Mouse (Mus musculus): ENCODE measurements around the gene Dync1h1. TPM values are rescaled to one million over a fixed set of nuclear protein-coding genes. Genes with fewer than 3 reads are reported as not detected.
A peak's percentile ranks its signal among the peaks of the same experiment; 100 is the strongest.
"Not testable (repeated sequence)": the region's sequence is repeated elsewhere in the genome, so short reads cannot be mapped to it uniquely, and the experiment has no call there.

Dync1h1 gene
- polyA plus RNA-seq, 1 experiment from 2014 or later, result 88.0 TPM

DNA sequence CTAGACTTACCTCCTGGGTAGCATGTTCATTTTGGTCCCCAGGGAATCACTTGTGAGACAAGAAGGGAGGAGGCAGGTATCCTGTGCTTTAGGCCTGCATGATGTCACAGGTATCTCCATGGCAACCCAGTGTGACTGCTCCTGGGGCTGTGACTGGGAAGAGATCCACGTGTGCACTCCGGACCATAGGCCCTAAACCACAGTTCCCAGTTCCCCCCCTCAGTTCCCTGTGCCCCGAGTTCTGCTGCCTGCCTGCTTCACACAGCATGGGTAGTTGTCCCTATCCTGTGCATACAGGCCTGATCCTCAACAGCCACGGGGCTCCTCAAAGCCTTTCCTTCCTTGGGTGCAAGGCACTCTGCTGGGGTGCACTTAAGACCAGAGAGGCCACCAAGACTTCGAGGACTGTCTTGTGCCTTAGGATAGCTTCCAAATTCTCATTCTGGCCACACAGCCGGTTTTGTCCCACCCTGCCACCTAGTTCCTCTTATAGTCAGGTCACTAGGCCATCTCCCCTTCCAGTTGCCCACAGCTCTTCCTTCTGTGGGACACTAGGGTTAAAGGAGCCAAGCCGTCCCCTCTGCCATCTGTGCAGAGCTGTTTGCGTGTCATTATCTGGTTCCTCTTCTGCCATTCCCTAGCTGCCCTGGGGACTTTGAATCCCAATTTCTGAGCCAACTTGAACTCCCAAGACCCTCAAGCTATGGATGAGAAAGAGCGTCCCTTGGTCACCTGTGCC, 81.5 kb downstream of the Dync1h1 start, which contains the start of gene 1700001K19Rik:
1700001K19Rik (minus strand) TSS at position 59 of the 739 bp plus-strand sequence.
- no peaks in the 10 kb centered on the region for H3K27me3 ChIP-seq (ENCODE audit: control insufficient read depth, insufficient read depth, low read depth, low read length)
- H3K27ac ChIP-seq (ENCODE audit: low read length), result no peak within 1 kb of the TSS
- H3K4me1 ChIP-seq (ENCODE audit: control insufficient read depth, insufficient read depth, low read length), result no peaks in the 10 kb centered on the region
- H3K9me3 ChIP-seq (replicated peaks; ENCODE audit: control insufficient read depth, low read length, poor library complexity, severe bottlenecking), result no peaks in the 10 kb centered on the region
- H3K4me3 ChIP-seq (ENCODE audit: low read depth, low read length), result no peak within 1 kb of the TSS
- WGBS, result 77% methylated on average over 9 of the region's 9 CpGs
- no peak for ATAC-seq
- no peaks in the 10 kb centered on the region for H3K36me3 ChIP-seq (ENCODE audit: control insufficient read depth, insufficient read depth, low read length)
- H3K4me2 ChIP-seq (ENCODE audit: low read length), result no peak within 1 kb of the TSS
- H3K9ac ChIP-seq (ENCODE audit: low read depth, low read length), result no peak within 1 kb of the TSS

- H3K9me3 ChIP-seq (replicated peaks; ENCODE audit: control insufficient read depth, low read length, poor library complexity, severe bottlenecking), result no peaks in the 10 kb centered on the region
- H3K27ac ChIP-seq (ENCODE audit: low read length), result no peak overlapping the region
- H3K4me2 ChIP-seq (ENCODE audit: low read length), result no peak overlapping the region
- ATAC-seq, result no peak
- no peak overlapping the region for H3K4me3 ChIP-seq (ENCODE audit: low read depth, low read length)
- H3K9ac ChIP-seq (ENCODE audit: low read depth, low read length), result no peak overlapping the region
- no CpG with 5 or more reads among the region's 1 CpGs for WGBS
- H3K36me3 ChIP-seq (ENCODE audit: control insufficient read depth, insufficient read depth, low read length), result no peaks in the 10 kb centered on the region
- no peaks in the 10 kb centered on the region for H3K4me1 ChIP-seq (ENCODE audit: control insufficient read depth, insufficient read depth, low read length)
- H3K27me3 ChIP-seq (ENCODE audit: control insufficient read depth, insufficient read depth, low read depth, low read length), result no peaks in the 10 kb centered on the region
Measured at GRCm38 (mm10) chr12:110683580-110683979, 82.3 kb downstream of the Dync1h1 start.

DNA sequence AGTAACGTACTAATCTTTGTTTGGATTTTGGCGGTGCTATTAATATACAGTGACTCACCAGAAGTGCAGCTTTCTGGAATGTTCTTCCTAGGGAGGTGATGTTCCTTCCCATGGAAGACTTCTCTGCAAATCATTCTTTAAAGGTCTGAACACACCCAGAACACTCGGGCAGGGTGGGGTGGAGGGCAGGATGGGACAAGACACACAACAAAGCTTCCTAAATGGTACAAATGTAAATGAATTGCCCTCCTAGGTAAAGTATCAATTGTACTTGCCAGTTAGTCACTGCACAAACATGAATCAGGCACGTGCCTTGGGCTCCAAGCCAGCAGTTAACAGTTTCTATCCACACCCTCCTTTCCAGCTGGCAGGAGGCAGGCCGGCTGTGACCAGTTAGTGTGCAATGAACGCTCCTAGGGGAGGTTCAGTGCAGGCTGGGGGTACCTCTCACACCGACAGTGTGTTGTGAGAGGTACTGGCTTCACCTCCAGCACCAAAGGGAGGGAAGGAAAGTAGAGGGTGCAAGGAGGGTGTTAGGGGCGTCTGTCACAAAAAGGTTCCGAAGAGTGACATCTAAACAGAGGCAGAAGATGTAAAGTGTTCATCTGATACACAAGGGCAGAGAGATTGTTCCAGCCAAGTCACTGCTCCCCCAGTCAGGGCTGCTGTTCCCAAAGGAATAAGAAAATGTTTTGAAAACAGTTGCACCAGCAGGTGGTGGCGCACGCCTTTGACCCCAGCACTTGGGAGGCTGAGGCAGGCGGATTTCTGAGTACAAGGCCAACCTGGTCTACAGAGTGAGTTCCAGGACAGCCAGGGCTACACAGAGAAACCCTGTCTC, 86.9 kb downstream of the Dync1h1 start:
- Histone ChIP-seq H3K27ac (ENCODE audit: low read length) (no peak overlapping the region), H3K36me3 (ENCODE audit: control insufficient read depth, insufficient read depth, low read length) (peaks cover 21% of the 10 kb centered on the region), H3K4me3 (ENCODE audit: low read depth, low read length) (no peak overlapping the region), H3K9me3 (replicated peaks; ENCODE audit: control insufficient read depth, low read length, poor library complexity, severe bottlenecking) (no peaks in the 10 kb centered on the region), H3K27me3 (ENCODE audit: control insufficient read depth, insufficient read depth, low read depth, low read length) (no peaks in the 10 kb centered on the region), H3K4me2 (ENCODE audit: low read length) (no peak overlapping the region), H3K4me1 (ENCODE audit: control insufficient read depth, insufficient read depth, low read length) (no peaks in the 10 kb centered on the region), H3K9ac (ENCODE audit: low read depth, low read length) (no peak overlapping the region)
- ATAC-seq, result no peak
- 76% methylated on average over 12 of the region's 12 CpGs for WGBS

DNA sequence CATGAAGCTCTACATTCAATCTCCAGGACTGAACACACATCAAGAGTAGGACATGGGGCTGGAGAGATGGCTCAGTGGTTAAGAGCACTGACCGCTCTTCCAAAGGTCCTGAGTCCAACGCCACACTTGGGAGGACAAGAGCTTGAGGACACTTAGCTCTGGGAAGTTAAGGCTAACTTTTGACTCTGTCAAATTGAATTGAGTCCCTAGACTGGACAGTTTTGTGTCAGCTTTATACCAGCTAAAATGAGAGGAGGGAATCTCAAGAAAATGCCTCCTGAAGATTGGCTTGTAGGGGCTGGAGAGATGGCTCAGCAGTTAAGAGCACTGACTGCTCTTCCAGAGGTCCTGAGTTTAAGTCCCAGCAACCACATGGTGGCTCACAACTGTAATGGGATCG, 87.7 kb downstream of the Dync1h1 start:
- H3K27me3 ChIP-seq (ENCODE audit: control insufficient read depth, insufficient read depth, low read depth, low read length); H3K9ac ChIP-seq (ENCODE audit: low read depth, low read length); H3K9me3 ChIP-seq (replicated peaks; ENCODE audit: control insufficient read depth, low read length, poor library complexity, severe bottlenecking); H3K4me3 ChIP-seq (ENCODE audit: low read depth, low read length); H3K4me1 ChIP-seq (ENCODE audit: control insufficient read depth, insufficient read depth, low read length); H3K27ac ChIP-seq (ENCODE audit: low read length); H3K4me2 ChIP-seq (ENCODE audit: low read length); ATAC-seq: not testable (repeated sequence)
- peaks cover 24% of the 10 kb centered on the region for H3K36me3 ChIP-seq (ENCODE audit: control insufficient read depth, insufficient read depth, low read length)
- WGBS, result 98% methylated on average over 3 of the region's 3 CpGs

DNA sequence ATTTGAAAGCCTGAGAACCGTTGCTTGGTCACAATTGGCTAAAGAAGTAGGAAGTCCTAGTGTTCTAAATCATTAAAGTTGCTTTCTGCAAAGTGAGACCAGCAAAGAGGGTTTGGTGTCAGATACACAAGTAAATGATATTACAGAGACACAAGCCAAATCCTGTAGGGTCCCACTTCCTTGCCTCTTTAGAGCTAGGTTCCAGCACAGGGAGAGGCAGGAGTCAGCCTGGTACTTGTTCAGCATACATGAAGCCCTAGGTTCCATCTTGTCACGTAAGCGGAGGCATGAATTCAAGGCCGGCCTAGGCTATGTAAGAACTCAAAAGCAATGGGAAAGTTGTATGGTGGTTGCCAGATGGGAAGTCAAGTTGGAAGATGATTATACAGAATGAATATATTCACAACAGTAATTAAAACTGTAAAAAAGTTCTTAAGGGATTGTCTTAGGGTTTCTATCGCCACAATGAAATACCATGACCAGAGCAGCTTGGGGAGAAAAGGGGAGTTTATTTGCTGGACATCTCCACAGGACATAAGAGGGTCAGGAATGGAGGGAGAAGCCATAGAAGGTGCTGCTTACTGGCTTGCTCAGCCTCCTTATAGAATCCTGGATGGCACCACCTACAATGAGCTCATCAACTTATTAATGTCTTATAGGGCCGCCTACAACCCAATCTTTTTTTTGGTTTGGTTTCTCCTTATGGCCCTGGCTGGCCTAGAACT, 88.8 kb downstream of the Dync1h1 start:
- H3K36me3 ChIP-seq (ENCODE audit: control insufficient read depth, insufficient read depth, low read length), result peaks cover 29% of the 10 kb centered on the region
- WGBS, result 89% methylated on average over 6 of the region's 6 CpGs
- H3K4me2 ChIP-seq (ENCODE audit: low read length), result no peak overlapping the region
- H3K4me3 ChIP-seq (ENCODE audit: low read depth, low read length), result no peak overlapping the region
- peaks cover 12% of the 10 kb centered on the region for H3K4me1 ChIP-seq (ENCODE audit: control insufficient read depth, insufficient read depth, low read length)
- no peaks in the 10 kb centered on the region for H3K9me3 ChIP-seq (replicated peaks; ENCODE audit: control insufficient read depth, low read length, poor library complexity, severe bottlenecking)
- H3K27me3 ChIP-seq (ENCODE audit: control insufficient read depth, insufficient read depth, low read depth, low read length), result no peaks in the 10 kb centered on the region
- no peak for ATAC-seq
- no peak overlapping the region for H3K27ac ChIP-seq (ENCODE audit: low read length)
- no peak overlapping the region for H3K9ac ChIP-seq (ENCODE audit: low read depth, low read length)

DNA sequence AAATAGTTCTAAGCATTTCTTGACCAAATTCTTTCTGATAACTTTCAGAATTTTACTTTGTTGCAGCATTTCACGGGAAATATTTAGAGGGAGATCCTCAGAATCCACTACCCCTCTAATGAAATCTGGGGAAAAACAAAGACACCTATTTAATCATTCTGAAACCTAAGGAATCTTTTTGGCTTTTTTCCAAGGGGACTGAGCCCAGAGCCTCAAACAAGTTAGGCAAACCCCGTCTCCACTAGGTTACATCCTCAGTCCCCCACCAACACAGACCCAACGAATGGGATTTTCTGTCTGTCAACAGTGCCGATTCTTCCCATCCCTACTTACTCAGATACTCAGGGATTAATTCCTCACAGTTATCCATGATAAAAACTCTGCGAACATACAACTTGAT, 92.1 kb downstream of the Dync1h1 start:
- H3K36me3 ChIP-seq (ENCODE audit: control insufficient read depth, insufficient read depth, low read length), result peaks cover 29% of the 10 kb centered on the region
- H3K4me2 ChIP-seq (ENCODE audit: low read length); H3K27ac ChIP-seq (ENCODE audit: low read length); ATAC-seq; H3K9ac ChIP-seq (ENCODE audit: low read depth, low read length); H3K4me3 ChIP-seq (ENCODE audit: low read depth, low read length); H3K27me3 ChIP-seq (ENCODE audit: control insufficient read depth, insufficient read depth, low read depth, low read length); H3K9me3 ChIP-seq (replicated peaks; ENCODE audit: control insufficient read depth, low read length, poor library complexity, severe bottlenecking): not testable (repeated sequence)
- WGBS, result 62% methylated on average over 5 of the region's 5 CpGs
- peaks cover 16% of the 10 kb centered on the region for H3K4me1 ChIP-seq (ENCODE audit: control insufficient read depth, insufficient read depth, low read length)

GRCm38 (mm10) chr12:110695676-110696171, 94.5 kb downstream of the Dync1h1 start:
- WGBS, result 0% methylated on average over 43 of the region's 55 CpGs
- H3K4me2 ChIP-seq (ENCODE audit: low read length), result peak overlapping the region; percentile 48
- H3K27ac ChIP-seq (ENCODE audit: low read length), result peak overlapping the region; percentile 97
- no peaks in the 10 kb centered on the region for H3K9me3 ChIP-seq (replicated peaks; ENCODE audit: control insufficient read depth, low read length, poor library complexity, severe bottlenecking)
- peak overlapping the region; percentile 81 for H3K4me3 ChIP-seq (ENCODE audit: low read depth, low read length)
- no peaks in the 10 kb centered on the region for H3K27me3 ChIP-seq (ENCODE audit: control insufficient read depth, insufficient read depth, low read depth, low read length)
- peak; percentile 73 for ATAC-seq
- H3K9ac ChIP-seq (ENCODE audit: low read depth, low read length), result peak overlapping the region; percentile 95
- peaks cover 16% of the 10 kb centered on the region for H3K4me1 ChIP-seq (ENCODE audit: control insufficient read depth, insufficient read depth, low read length)
- peaks cover 14% of the 10 kb centered on the region for H3K36me3 ChIP-seq (ENCODE audit: control insufficient read depth, insufficient read depth, low read length)

DNA sequence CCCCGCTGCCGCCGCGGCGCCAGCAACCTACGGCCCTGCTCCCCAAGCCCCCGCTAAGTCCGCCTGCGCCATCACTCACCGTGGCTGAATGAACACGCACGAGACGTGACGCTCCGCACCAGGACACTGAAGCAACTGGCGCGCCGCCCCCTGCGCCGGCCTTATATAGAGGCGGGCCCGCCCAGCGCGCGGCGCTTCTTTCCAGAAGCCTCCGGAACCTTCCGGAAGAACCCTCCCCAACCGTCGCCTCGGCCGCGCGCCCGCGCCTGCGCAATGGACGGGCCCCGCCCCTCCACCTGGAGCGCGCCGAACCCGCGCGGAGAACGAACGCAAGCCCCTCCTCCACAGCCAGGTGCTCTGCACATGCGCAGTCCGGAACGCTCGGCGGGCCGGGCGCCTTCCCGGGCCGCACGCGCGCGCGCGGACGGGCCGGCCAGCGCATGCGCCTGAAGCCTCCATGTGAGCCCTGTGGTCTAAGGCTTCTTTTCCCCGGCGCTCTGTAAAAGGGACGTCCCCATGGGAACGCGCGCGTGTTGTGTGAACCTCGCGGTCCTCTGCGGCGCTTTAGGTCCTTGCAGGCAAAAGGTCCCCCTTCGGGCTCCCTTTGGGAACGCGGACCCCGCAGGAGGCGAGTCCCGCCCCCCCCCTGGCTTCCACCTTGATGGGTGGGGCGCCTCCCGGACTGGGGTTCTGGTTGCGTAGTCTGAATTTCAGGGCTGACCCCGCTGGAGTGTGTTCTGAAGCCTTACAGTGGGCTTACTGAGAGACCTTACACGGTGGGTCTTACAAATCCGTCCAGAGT, 95.1 kb downstream of the Dync1h1 start:
- H3K4me3 ChIP-seq (ENCODE audit: low read depth, low read length), result peak overlapping the region; percentile 81
- H3K36me3 ChIP-seq (ENCODE audit: control insufficient read depth, insufficient read depth, low read length), result peaks cover 13% of the 10 kb centered on the region
- under 1% methylated on average over 82 of the region's 89 CpGs for WGBS
- peaks cover 16% of the 10 kb centered on the region for H3K4me1 ChIP-seq (ENCODE audit: control insufficient read depth, insufficient read depth, low read length)
- H3K27ac ChIP-seq (ENCODE audit: low read length), result peak overlapping the region; percentile 97
- H3K27me3 ChIP-seq (ENCODE audit: control insufficient read depth, insufficient read depth, low read depth, low read length), result no peaks in the 10 kb centered on the region
- H3K4me2 ChIP-seq (ENCODE audit: low read length), result peak overlapping the region; percentile 89
- H3K9ac ChIP-seq (ENCODE audit: low read depth, low read length), result peak overlapping the region; percentile 95
- no peaks in the 10 kb centered on the region for H3K9me3 ChIP-seq (replicated peaks; ENCODE audit: control insufficient read depth, low read length, poor library complexity, severe bottlenecking)
- ATAC-seq, result peak; percentile 96

Measured in midbrain, embryonic 16.5 days (tissue).